Mouse (Mus musculus) G1E (cell line): Measurements from ENCODE around the gene Ddx1. TPM values are rescaled to one million over a fixed set of nuclear protein-coding genes. Genes with fewer than 3 reads are reported as not detected.

ENCODE experiments used
- ATAC-seq: 2 replicates; pipeline ENCODE4 v1.8.0; 2016; ENCODE audit warnings: mild to moderate bottlenecking; ENCODE audit not compliant: insufficient number of reproducible peaks, poor library complexity, low FRiP score, severe bottlenecking; ENCODE audit errors: extremely low read depth
- DNase-seq: peaks from one replicate; pipeline ENCODE4 v3.0.0; 2012; ENCODE audit warnings: low spot score
- H3K27me3 ChIP-seq: 2 replicates; pipeline ENCODE4 v1.6.1; 2012; ENCODE audit warnings: mild to moderate bottlenecking, low read length, inconsistent platforms; ENCODE audit not compliant: insufficient read depth
- H3K36me3 ChIP-seq: replicated peaks from 2 replicates; pipeline ENCODE3; 2012; ENCODE audit warnings: mild to moderate bottlenecking, inconsistent platforms
- H3K4me1 ChIP-seq: 2 replicates; pipeline ENCODE4 v1.6.1; 2012; ENCODE audit warnings: low read depth, low read length, inconsistent platforms, mixed read lengths; ENCODE audit not compliant: insufficient read depth
- H3K4me3 ChIP-seq: 2 replicates; pipeline ENCODE4 v1.5.1; 2012; ENCODE audit warnings: low read depth, mild to moderate bottlenecking, inconsistent platforms, low read length, moderate library complexity, mixed read lengths
- H3K9me3 ChIP-seq: replicated peaks from 2 replicates; pipeline ENCODE4 v1.6.1; 2012; ENCODE audit warnings: inconsistent platforms
- CTCF ChIP-seq: IDR thresholded peaks from 2 replicates; pipeline ENCODE4 v1.5.1; 2012; ENCODE audit warnings: low read depth, low read length, inconsistent platforms, mixed read lengths
- GATA1 ChIP-seq: IDR thresholded peaks from 2 replicates; pipeline ENCODE4 v1.6.1; 2012; ENCODE audit warnings: borderline replicate concordance, low read length, inconsistent platforms, mixed read lengths
- GATA2 ChIP-seq: IDR thresholded peaks from 2 replicates; pipeline ENCODE4 v1.6.1; 2012; ENCODE audit warnings: low read depth, low read length, inconsistent platforms, borderline replicate concordance
- POLR2AphosphoS5 ChIP-seq: IDR thresholded peaks from 2 replicates; pipeline ENCODE4 v1.6.1; 2012; ENCODE audit warnings: low read depth, low read length, inconsistent platforms; ENCODE audit not compliant: insufficient replicate concordance
- TAL1 ChIP-seq: conservative IDR thresholded peaks from 2 replicates; pipeline ENCODE4 v1.6.1; 2012; ENCODE audit warnings: low read depth, low read length, inconsistent platforms, mixed read lengths
- polyA plus RNA-seq: library from polyadenylated mRNA; stranded (reverse); fragments of >175 nt; gene quantifications from 2 replicates; pipeline ENCODE4 v1.2.3, GENCODE M21; 2012
- total RNA-seq, 2 experiments: library from RNA; stranded (forward) in 1 of 2; stranded (reverse) in 1 of 2; fragments of 200-1000 nt in 1 of 2; fragments of >200 nt in 1 of 2; fragmentation: Nextera tagmentation in 1 of 2; gene quantifications; 2 replicates each; pipeline ENCODE4 v1.2.3; 2014 to 2017

Gene Ddx1
- total and polyA plus RNA-seq, 3 experiments = 7.0 to 181 (median 138) TPM

DNA sequence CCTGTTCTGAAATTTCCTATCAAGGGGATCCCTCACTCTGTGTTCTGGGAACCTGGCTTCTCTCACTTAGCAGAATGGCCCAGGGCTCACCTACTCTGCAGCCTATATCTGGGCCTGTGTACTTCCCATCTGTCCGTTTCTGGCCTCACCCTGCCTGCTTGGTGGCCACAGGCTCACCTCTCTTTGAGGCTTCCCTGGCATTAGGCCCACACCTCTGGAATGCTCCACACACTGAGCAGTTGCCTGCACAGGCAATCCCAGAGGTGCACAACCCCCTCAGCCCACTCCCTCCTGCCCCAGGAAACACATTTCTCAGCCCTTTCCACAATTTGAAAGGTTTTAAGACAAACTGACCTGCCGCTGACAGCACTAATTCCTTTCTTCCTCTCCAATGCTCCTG lies 72.9 kb downstream of the Ddx1 start:
- Histone ChIP-seq H3K4me1 (peaks cover 41% of the 10 kb centered on the region), H3K27me3 (peaks cover 5% of the 10 kb centered on the region; the same call in 1 of the 2 replicates), H3K4me3 (no peak overlapping the region), H3K36me3 (no peaks in the 10 kb centered on the region), H3K9me3 (no peaks in the 10 kb centered on the region)
- no peak for DNase-seq
- ATAC-seq = no peak
- TF ChIP-seq POLR2AphosphoS5 = no peak
- no peak for TF ChIP-seq CTCF
- no peak for TF ChIP-seq GATA1
- TF ChIP-seq GATA2 = no peak
- no peak for TF ChIP-seq TAL1

DNA sequence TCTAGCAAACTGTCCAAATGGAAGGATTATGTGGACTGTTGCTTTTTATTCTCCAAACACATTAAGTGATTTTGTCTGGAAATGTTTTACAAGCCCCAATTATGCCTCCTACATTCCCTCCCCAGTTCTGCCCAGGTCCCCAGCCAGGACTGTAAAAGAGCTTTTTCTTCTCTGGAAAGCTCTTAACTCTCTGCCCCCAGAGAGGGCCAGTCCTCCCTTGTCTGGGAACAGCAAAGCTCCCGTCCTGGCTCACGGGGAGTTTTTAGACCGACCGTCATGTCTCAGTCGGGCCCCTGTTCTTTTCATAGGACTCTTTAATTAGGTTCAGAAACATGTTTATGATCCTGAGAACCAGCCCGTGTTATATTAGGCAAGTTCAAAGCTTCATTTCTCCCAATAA lies 75.0 kb downstream of the Ddx1 start:
- no peak overlapping the region for H3K4me3 ChIP-seq
- ATAC-seq = no peak
- no peaks in the 10 kb centered on the region for H3K9me3 ChIP-seq
- no peak for DNase-seq
- no peak for TF ChIP-seq POLR2AphosphoS5
- no peak for TF ChIP-seq GATA1
- no peak for TF ChIP-seq GATA2
- TF ChIP-seq TAL1 = no peak
- no peak for TF ChIP-seq CTCF
- H3K36me3 ChIP-seq = no peaks in the 10 kb centered on the region
- peaks cover 5% of the 10 kb centered on the region; the same call in 1 of the 2 replicates for H3K27me3 ChIP-seq
- H3K4me1 ChIP-seq = peaks cover 20% of the 10 kb centered on the region

GRCm38 (mm10) chr12:13168073-13168472 lies 80.9 kb downstream of the Ddx1 start:
- no peak for ATAC-seq
- H3K9me3 ChIP-seq = no peaks in the 10 kb centered on the region
- no peak for DNase-seq
- TF ChIP-seq POLR2AphosphoS5 (no peak), GATA1 (no peak), GATA2 (no peak), TAL1 (no peak)
- H3K36me3 ChIP-seq = no peaks in the 10 kb centered on the region
- H3K4me3 ChIP-seq = no peak overlapping the region
- peaks cover 10% of the 10 kb centered on the region for H3K27me3 ChIP-seq
- no peaks in the 10 kb centered on the region for H3K4me1 ChIP-seq

- DNase-seq (no peak), ATAC-seq (no peak)
- Histone ChIP-seq H3K27me3 (peaks cover 10% of the 10 kb centered on the region), H3K36me3 (no peaks in the 10 kb centered on the region), H3K9me3 (no peaks in the 10 kb centered on the region), H3K4me1 (no peaks in the 10 kb centered on the region), H3K4me3 (no peak overlapping the region)
- TF ChIP-seq GATA1 (no peak), GATA2 (no peak), POLR2AphosphoS5 (no peak), CTCF (no peak), TAL1 (no peak)
Measured at GRCm38 (mm10) chr12:13167116-13167515, 81.9 kb downstream of the Ddx1 start.

Other genes with a start within 250 kb of the Ddx1 start
- 34.5 and 37.3 TPM in 2 replicates for gene Nbas, start 19.9 kb upstream of the Ddx1 start, total RNA-seq (2014; fragmentation: Nextera tagmentation)
- 19.6 and 20.2 TPM in 2 replicates for gene Nbas, start 19.9 kb upstream of the Ddx1 start, total RNA-seq (2017)
- 4.4 and 7.0 TPM in 2 replicates for gene Nbas, start 19.9 kb upstream of the Ddx1 start, polyA plus RNA-seq